Mouse (Mus musculus) liver, postnatal 0 days (tissue): ENCODE data around the gene M1ap. TPM values are rescaled to one million over a fixed set of nuclear protein-coding genes. Genes with fewer than 3 reads are reported as not detected.

Experiments used
- ATAC-seq: fragments of 200-750 bp; cut with Nextera tagmentation; 2 replicates; pipeline ENCODE4 v1.8.0; 2017; ENCODE audit warnings: mild to moderate bottlenecking, moderate library complexity
- DNase-seq: peaks from one replicate; pipeline ENCODE4 v3.0.0-alpha.2; 2016
- H3K27ac ChIP-seq: fragments of 300-500 bp; sonication (generic); 2 replicates; pipeline ENCODE4 v1.5.1; 2014; ENCODE audit warnings: antibody characterized with exemption, moderate library complexity, mild to moderate bottlenecking, low read depth
- H3K27me3 ChIP-seq: fragments of 300-500 bp; sonication (generic); 2 replicates; pipeline ENCODE4 v1.6.1; 2014; ENCODE audit warnings: low read length, control low read depth, mixed read lengths; ENCODE audit not compliant: insufficient read depth
- H3K36me3 ChIP-seq: fragments of 300-500 bp; sonication (generic); replicated peaks from 2 replicates; pipeline ENCODE4 v1.6.1; 2014; ENCODE audit warnings: mild to moderate bottlenecking, control low read depth, low read length, moderate library complexity, mixed read lengths; ENCODE audit not compliant: insufficient read depth
- H3K4me1 ChIP-seq: fragments of 300-500 bp; sonication (generic); 2 replicates; pipeline ENCODE4 v1.6.1; 2014; ENCODE audit warnings: antibody characterized with exemption, mild to moderate bottlenecking, control low read depth; ENCODE audit not compliant: insufficient read depth
- H3K4me2 ChIP-seq: fragments of 300-500 bp; sonication (generic); 2 replicates; pipeline ENCODE4 v1.6.1; 2014; ENCODE audit warnings: low read depth, mild to moderate bottlenecking, low read length, moderate library complexity, mixed read lengths
- H3K4me3 ChIP-seq: fragments of 300-500 bp; sonication (generic); 2 replicates; pipeline ENCODE4 v1.5.1; 2014; ENCODE audit warnings: low read depth, low read length
- H3K9ac ChIP-seq: fragments of 300-500 bp; sonication (generic); replicated peaks from 2 replicates; pipeline ENCODE4 v1.6.1; 2014; ENCODE audit warnings: mild to moderate bottlenecking, moderate library complexity
- H3K9me3 ChIP-seq: fragments of 300-500 bp; sonication (generic); 2 replicates; pipeline ENCODE4 v1.6.1; 2016; ENCODE audit warnings: mild to moderate bottlenecking, control low read depth, low read length, mixed read lengths
- CTCF ChIP-seq: sonication (generic); IDR thresholded peaks from 2 replicates; pipeline ENCODE4 v1.5.1; 2016; ENCODE audit warnings: antibody characterized with exemption, low read depth
- EP300 ChIP-seq: IDR thresholded peaks from 2 replicates; pipeline ENCODE4 v1.6.1; 2016; ENCODE audit warnings: antibody characterized with exemption, low read depth, mild to moderate bottlenecking
- WGBS: fragments of 180-500 bp; shearing (Covaris S2); extraction: QIAGEN DNeasy Blood & Tissue Kit; methylation state at CpG from one replicate; pipeline ENCODE4 v1.1.7; 2014; ENCODE audit not compliant: insufficient replicate concordance; 5-methylcytosine and 5-hydroxymethylcytosine counted together
- microRNA-seq: library from miRNA; unstranded; fragments of <30 nt; microRNA quantifications from one replicate; pipeline ENCODE4, GENCODE M21; 2016
- polyA plus RNA-seq: library from polyadenylated mRNA; unstranded; fragments of >200 nt; fragmentation: Nextera tagmentation; extraction: Ambion mirVana; gene quantifications from 2 replicates; pipeline ENCODE4 v1.2.1, GENCODE M21; 2015

The M1ap gene
- polyA plus RNA-seq, 1 experiment from 2014 or later, result 4.3 TPM

- 2% methylated on average over 46 of the region's 58 CpGs for WGBS
- Histone ChIP-seq H3K4me1 (peaks cover 10% of the 10 kb centered on the region), H3K4me3 (peak overlapping the region; percentile 16; the same call in 1 of the 2 replicates), H3K27ac (no peak overlapping the region), H3K4me2 (0 out of 2 replicates have a peak overlapping the region, but pooled peaks have one; percentile 5), H3K27me3 (peaks cover 94% of the 10 kb centered on the region), H3K9ac (no peak overlapping the region), H3K36me3 (no peaks in the 10 kb centered on the region), H3K9me3 (no peaks in the 10 kb centered on the region)
- ATAC-seq (0 out of 2 replicates have a peak, but pooled peaks have one; percentile 14), DNase-seq (no peak)
- TF ChIP-seq EP300 (no peak), CTCF (no peak)
These were observed 123.9 kb downstream of the M1ap start for GRCm38 (mm10) chr6:83070311-83071219.

DNA sequence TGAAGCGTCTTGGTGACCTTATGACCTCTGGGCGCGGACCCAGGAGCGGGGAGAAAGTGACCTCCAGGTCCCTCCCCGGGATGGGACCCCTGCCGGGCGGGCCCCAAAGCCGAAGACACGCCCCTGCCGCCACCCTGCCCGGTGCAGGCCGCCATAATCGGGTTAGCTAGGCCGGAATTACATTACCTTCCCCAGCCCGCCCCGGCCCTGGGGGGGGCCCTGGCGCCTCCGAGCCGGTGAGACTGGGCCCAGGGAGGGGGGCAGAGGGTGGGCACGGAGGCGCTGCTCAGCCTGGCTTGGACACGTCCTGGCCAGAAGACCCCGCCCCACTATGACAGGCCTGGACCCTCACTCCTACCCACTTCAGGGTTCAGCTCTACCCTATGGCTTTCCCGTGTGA, 124.5 kb downstream of the M1ap start:
- DNase-seq (no peak), ATAC-seq (no peak)
- Histone ChIP-seq H3K36me3 (no peaks in the 10 kb centered on the region), H3K4me1 (peaks cover 10% of the 10 kb centered on the region), H3K9ac (no peak overlapping the region), H3K27me3 (peaks cover 93% of the 10 kb centered on the region), H3K4me3 (no peak overlapping the region), H3K4me2 (no peak overlapping the region), H3K9me3 (no peaks in the 10 kb centered on the region), H3K27ac (no peak overlapping the region)
- 2% methylated on average over 21 of the region's 24 CpGs for WGBS
- TF ChIP-seq CTCF (no peak), EP300 (no peak)

DNA sequence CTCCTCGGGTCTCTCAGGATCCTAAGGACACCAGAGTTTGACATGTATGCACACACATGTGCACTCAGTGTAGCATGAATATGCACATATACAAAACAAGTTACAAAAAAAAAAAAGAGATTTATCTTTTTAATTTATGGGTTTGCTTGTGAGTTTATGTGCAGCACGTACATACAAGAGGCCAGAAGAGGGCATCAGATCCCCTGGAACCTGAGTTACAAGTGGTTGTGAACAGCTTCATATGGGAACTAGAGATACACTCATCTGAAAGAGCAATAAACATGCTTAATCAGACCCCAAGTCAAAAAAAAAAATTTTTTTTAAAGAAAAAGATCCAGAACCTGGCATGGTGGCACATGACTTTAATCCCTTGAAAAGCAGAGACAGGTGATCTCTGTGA, 128.3 kb downstream of the M1ap start:
- Histone ChIP-seq H3K4me2 (no peak overlapping the region), H3K9ac (no peak overlapping the region), H3K27me3 (peaks cover 59% of the 10 kb centered on the region), H3K36me3 (no peaks in the 10 kb centered on the region; the same call in 1 of the 2 replicates), H3K4me3 (no peak overlapping the region), H3K9me3 (no peaks in the 10 kb centered on the region), H3K4me1 (peaks cover 17% of the 10 kb centered on the region), H3K27ac (no peak overlapping the region)
- TF ChIP-seq CTCF (peak; percentile 51), EP300 (no peak)
- ATAC-seq (no peak), DNase-seq (no peak)
- 19% methylated on average over 2 of the region's 2 CpGs for WGBS

DNA sequence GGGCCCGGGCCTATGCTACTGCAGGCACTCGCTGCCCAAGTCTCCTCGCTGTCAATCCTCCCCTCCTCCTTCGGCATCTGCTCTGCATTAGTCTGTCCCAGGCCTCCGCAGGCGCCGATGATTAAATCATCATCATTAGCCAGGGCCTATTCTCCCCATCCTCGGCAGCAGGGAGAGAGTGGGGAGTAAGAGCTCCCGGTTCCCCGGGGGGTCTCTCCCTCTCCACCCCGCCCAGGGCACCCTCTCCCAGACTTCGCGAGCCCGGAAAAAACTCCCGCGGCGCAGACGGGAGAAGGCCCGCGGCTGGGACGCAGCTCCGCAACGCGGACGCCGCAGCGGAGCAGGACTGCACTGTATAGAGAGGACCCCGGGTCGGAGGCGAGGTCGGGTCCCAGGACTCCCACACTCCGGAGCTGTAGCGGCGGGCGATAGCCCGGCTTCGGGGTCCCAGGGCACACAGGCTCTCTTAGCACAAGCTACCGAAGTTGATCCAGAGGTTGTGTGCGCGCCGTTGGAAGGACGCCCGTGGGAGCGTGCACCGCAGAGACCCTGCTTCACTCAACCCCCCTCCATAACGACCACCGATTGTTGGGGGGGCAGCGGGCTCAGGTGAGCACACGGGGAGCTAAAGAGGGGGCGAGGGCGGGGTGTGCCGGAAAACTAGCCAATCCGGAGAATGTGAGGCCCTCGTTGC, 131.1 kb downstream of the M1ap start, which contains the start of gene Pcgf1:
Pcgf1 (plus strand) TSS at position 240 of the 694 bp plus-strand sequence.
- Histone ChIP-seq H3K9me3 (no peaks in the 10 kb centered on the region), H3K9ac (peak within 1 kb of the TSS; percentile 84), H3K27me3 (peaks cover 33% of the 10 kb centered on the region), H3K36me3 (peaks cover 2% of the 10 kb centered on the region; the same call in 1 of the 2 replicates), H3K4me2 (peak within 1 kb of the TSS; percentile 99), H3K4me1 (peaks cover 18% of the 10 kb centered on the region), H3K27ac (peak within 1 kb of the TSS; percentile 82), H3K4me3 (peak within 1 kb of the TSS; percentile 91)
- ATAC-seq (peak; percentile 26), DNase-seq (peak; percentile 55)
- WGBS, result under 1% methylated on average over 54 of the region's 54 CpGs
- TF ChIP-seq CTCF (no peak), EP300 (no peak)

GRCm38 (mm10) chr6:83078324-83078858, 131.7 kb downstream of the M1ap start:
- Histone ChIP-seq H3K4me3 (peak overlapping the region; percentile 91), H3K9ac (peak overlapping the region; percentile 84), H3K36me3 (peaks cover 2% of the 10 kb centered on the region; the same call in 1 of the 2 replicates), H3K4me2 (peak overlapping the region; percentile 99), H3K27ac (peak overlapping the region; percentile 82), H3K4me1 (peaks cover 18% of the 10 kb centered on the region), H3K27me3 (peaks cover 30% of the 10 kb centered on the region), H3K9me3 (no peaks in the 10 kb centered on the region)
- DNase-seq, result peak; percentile 100
- TF ChIP-seq CTCF, result peak; percentile 74
- no peak for TF ChIP-seq EP300
- ATAC-seq, result peak; percentile 94
- WGBS, result under 1% methylated on average over 46 of the region's 46 CpGs

Small RNA genes lying within 50 kb of the gene (microRNA-seq; reads per million reads assigned to microRNA genes)
- gene Mir7040, result not detected

Other genes starting within 250 kb of the M1ap start
- gene Pole4, start 241.5 kb upstream of the M1ap start, polyA plus RNA-seq, result 87.7 and 87.9 TPM in 2 replicates
- gene Hk2, start 172.4 kb upstream of the M1ap start, polyA plus RNA-seq, result 3.0 and 3.3 TPM in 2 replicates
- gene Sema4f, start 7.1 kb upstream of the M1ap start, polyA plus RNA-seq, result 0.08 and 0.12 TPM in 2 replicates
- gene Dok1, start 86.6 kb downstream of the M1ap start, polyA plus RNA-seq, result 11.3 and 11.8 TPM in 2 replicates
- gene Loxl3, start 87.3 kb downstream of the M1ap start, polyA plus RNA-seq, result 1.2 and 1.7 TPM in 2 replicates
- gene Aup1, start 107.6 kb downstream of the M1ap start, polyA plus RNA-seq, result 175 and 180 TPM in 2 replicates
- gene Htra2, start 108.4 kb downstream of the M1ap start, polyA plus RNA-seq, result 33.8 and 34.7 TPM in 2 replicates
- 7.5 and 8.2 TPM in 2 replicates for gene Dqx1, start 110.9 kb downstream of the M1ap start, polyA plus RNA-seq
- gene Tlx2, start 123.4 kb downstream of the M1ap start, polyA plus RNA-seq, result not detected in 2 replicates
- 11.6 and 11.7 TPM in 2 replicates for gene Pcgf1, start 131.0 kb downstream of the M1ap start, polyA plus RNA-seq
- gene Lbx2, start 139.5 kb downstream of the M1ap start, polyA plus RNA-seq, result 0.40 and 0.51 TPM in 2 replicates
- 0.54 and 0.71 TPM in 2 replicates for gene Ccdc142, start 154.7 kb downstream of the M1ap start, polyA plus RNA-seq
- gene Gm42688, start 154.7 kb downstream of the M1ap start, polyA plus RNA-seq, result 0.85 and 0.92 TPM in 2 replicates
- gene Mrpl53, start 162.1 kb downstream of the M1ap start, polyA plus RNA-seq, result 88.3 and 90.2 TPM in 2 replicates
- 21.4 and 21.5 TPM in 2 replicates for gene Mogs, start 168.6 kb downstream of the M1ap start, polyA plus RNA-seq
- 21.0 and 22.0 TPM in 2 replicates for gene Wbp1, start 174.7 kb downstream of the M1ap start, polyA plus RNA-seq
- gene Ino80b, start 178.5 kb downstream of the M1ap start, polyA plus RNA-seq, result 5.1 and 5.7 TPM in 2 replicates
- gene Rtkn, start 188.6 kb downstream of the M1ap start, polyA plus RNA-seq, result 7.0 and 7.1 TPM in 2 replicates
- 0.17 and 0.20 TPM in 2 replicates for gene Wdr54, start 209.5 kb downstream of the M1ap start, polyA plus RNA-seq
- 0.25 and 0.27 TPM in 2 replicates for gene 1700003E16Rik, start 209.5 kb downstream of the M1ap start, polyA plus RNA-seq
- 13.2 and 14.7 TPM in 2 replicates for gene Dctn1, start 219.0 kb downstream of the M1ap start, polyA plus RNA-seq